Mouse (Mus musculus): Measurements from ENCODE around the gene G0s2.

DNA sequence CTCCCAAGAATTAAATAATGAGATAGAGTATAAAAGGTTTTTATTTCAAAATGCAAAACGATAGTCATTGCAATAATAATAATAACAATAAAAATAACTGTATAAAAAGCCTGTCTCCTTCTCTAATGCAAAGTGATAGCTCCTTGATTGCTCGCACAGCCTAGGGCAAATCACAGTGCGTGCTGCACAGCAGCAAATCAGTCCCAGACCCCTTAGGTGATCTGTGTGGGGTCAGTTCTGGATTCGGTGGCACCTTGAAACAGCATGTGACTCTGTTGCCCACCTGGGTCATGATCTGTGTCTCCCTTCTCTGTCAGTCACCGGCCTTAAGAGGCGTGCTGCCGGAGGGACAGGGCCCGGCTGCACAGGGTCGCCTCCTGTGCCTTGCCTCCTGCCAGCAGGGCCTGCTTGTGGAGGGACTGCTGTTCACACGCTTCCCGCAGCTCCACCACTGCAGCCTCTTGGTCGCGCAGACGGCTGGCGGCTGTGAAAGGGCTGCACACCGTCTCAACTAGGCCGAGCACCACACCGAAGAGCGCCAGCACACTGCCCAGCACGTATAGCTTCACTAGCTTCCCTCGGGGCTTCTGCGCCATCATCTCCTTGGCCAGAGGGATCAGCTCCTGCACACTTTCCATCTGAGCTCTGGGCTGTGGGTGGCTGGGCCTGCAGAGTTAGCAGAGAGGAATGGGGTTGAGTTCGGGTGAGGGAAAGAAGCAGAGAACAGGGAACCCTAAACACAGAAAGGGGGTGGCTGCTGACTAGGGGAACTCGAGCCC is 691 bp downstream of the G0s2 start:
- TF ChIP-seq EP300 (IDR thresholded peaks at IDR 0.05; ENCODE audit: low read depth), result no peak
- TF ChIP-seq CTCF (IDR thresholded peaks at IDR 0.05; ENCODE audit: low read depth), result no peak
